Mouse (Mus musculus): ENCODE data around the gene Nodal.
A peak's percentile ranks its signal among the peaks of the same experiment; 100 is the strongest.

The Nodal gene

GRCm38 (mm10) chr10:61417672-61418071 is at the start of gene Nodal:
TSS of gene Nodal (plus strand) at chr10:61417972.
- DNase-seq (ENCODE audit: low read depth), result no peak

- no peak for DNase-seq (ENCODE audit: low read depth)
These were observed 48.0 kb upstream of the Nodal start for GRCm38 (mm10) chr10:61369755-61370154.

- no peak for DNase-seq (ENCODE audit: low read depth)
These were observed 47.3 kb upstream of the Nodal start for GRCm38 (mm10) chr10:61370273-61370979.

GRCm38 (mm10) chr10:61371884-61372584 is 45.7 kb upstream of the Nodal start:
- no peak for DNase-seq (ENCODE audit: low read depth)

- no peak for DNase-seq (ENCODE audit: low read depth)
These were observed 45.2 kb upstream of the Nodal start for GRCm38 (mm10) chr10:61372585-61372923.

- no peak for DNase-seq (ENCODE audit: low read depth)
These were observed 43.7 kb upstream of the Nodal start for GRCm38 (mm10) chr10:61374076-61374475.

GRCm38 (mm10) chr10:61374771-61375481 is 42.8 kb upstream of the Nodal start:
- DNase-seq (ENCODE audit: low read depth), result no peak

GRCm38 (mm10) chr10:61378050-61378449 is 39.7 kb upstream of the Nodal start:
- no peak for DNase-seq (ENCODE audit: low read depth)

- no peak for DNase-seq (ENCODE audit: low read depth)
These were observed 39.1 kb upstream of the Nodal start for GRCm38 (mm10) chr10:61378698-61379097.

- no peak for DNase-seq (ENCODE audit: low read depth)
These were observed 38.3 kb upstream of the Nodal start for GRCm38 (mm10) chr10:61379340-61380040.

GRCm38 (mm10) chr10:61380186-61380585 is 37.6 kb upstream of the Nodal start:
- no peak for DNase-seq (ENCODE audit: low read depth)

- no peak for DNase-seq (ENCODE audit: low read depth)
These were observed 35.9 kb upstream of the Nodal start for GRCm38 (mm10) chr10:61381823-61382222.

GRCm38 (mm10) chr10:61382281-61382731 is 35.5 kb upstream of the Nodal start:
- DNase-seq (ENCODE audit: low read depth), result no peak

GRCm38 (mm10) chr10:61383021-61383714 is 34.6 kb upstream of the Nodal start, which contains the start of gene Pald1:
TSS of gene Pald1 (minus strand) at chr10:61383530.
- DNase-seq (ENCODE audit: low read depth), result peak; percentile 74

- DNase-seq (ENCODE audit: low read depth), result no peak
These were observed 34.1 kb upstream of the Nodal start for GRCm38 (mm10) chr10:61383715-61384047.

GRCm38 (mm10) chr10:61385174-61385573 is 32.6 kb upstream of the Nodal start:
- DNase-seq (ENCODE audit: low read depth), result no peak

- no peak for DNase-seq (ENCODE audit: low read depth)
These were observed 31.5 kb upstream of the Nodal start for GRCm38 (mm10) chr10:61386284-61386683.

GRCm38 (mm10) chr10:61389020-61389419 is 28.8 kb upstream of the Nodal start:
- no peak for DNase-seq (ENCODE audit: low read depth)

- DNase-seq (ENCODE audit: low read depth), result no peak
These were observed 27.6 kb upstream of the Nodal start for GRCm38 (mm10) chr10:61390148-61390547.

- no peak for DNase-seq (ENCODE audit: low read depth)
These were observed 25.2 kb upstream of the Nodal start for GRCm38 (mm10) chr10:61392584-61392983.

- peak; percentile 93 for DNase-seq (ENCODE audit: low read depth)
These were observed 23.2 kb upstream of the Nodal start for GRCm38 (mm10) chr10:61394476-61395136.

All from fibroblast of lung, adult 2 months (primary cell).